Mouse (Mus musculus) hindbrain, embryonic 13.5 days (tissue): ENCODE measurements at regions not wholly inside any gene's neighbourhood (a gene's known extent, or its start where the extent isn't known, plus 50 kb on each side); places are given as distances from the start of the nearest gene placed in this dataset.

Experiments
- ATAC-seq: fragments of 200-750 bp; cut with Nextera tagmentation; 2 replicates; pipeline ENCODE4 v1.8.0; 2017; ENCODE audit warnings: moderate TSS enrichment; ENCODE audit not compliant: low FRiP score
- H3K27ac ChIP-seq: fragments of 300-500 bp; sonication (generic); 2 replicates; pipeline ENCODE4 v1.5.1; 2015; ENCODE audit warnings: inconsistent platforms, mild to moderate bottlenecking, moderate library complexity
- H3K27me3 ChIP-seq: fragments of 300-500 bp; sonication (generic); 2 replicates; pipeline ENCODE4 v1.6.1; 2015; ENCODE audit warnings: mild to moderate bottlenecking, inconsistent platforms
- H3K36me3 ChIP-seq: fragments of 300-500 bp; sonication (generic); 2 replicates; pipeline ENCODE4 v1.6.1; 2015; ENCODE audit warnings: mild to moderate bottlenecking, inconsistent platforms
- H3K4me1 ChIP-seq: fragments of 300-500 bp; sonication (generic); replicated peaks from 2 replicates; pipeline ENCODE4 v1.6.1; 2015; ENCODE audit warnings: inconsistent platforms
- H3K4me2 ChIP-seq: fragments of 300-500 bp; sonication (generic); 2 replicates; pipeline ENCODE4 v1.6.1; 2015; ENCODE audit warnings: inconsistent platforms, mild to moderate bottlenecking, moderate library complexity
- H3K4me3 ChIP-seq: fragments of 300-500 bp; sonication (generic); 2 replicates; pipeline ENCODE4 v1.5.1; 2015; ENCODE audit warnings: mild to moderate bottlenecking, inconsistent platforms
- H3K9ac ChIP-seq: fragments of 300-500 bp; sonication (generic); 2 replicates; pipeline ENCODE4 v1.6.1; 2015; ENCODE audit warnings: mild to moderate bottlenecking, inconsistent platforms
- H3K9me3 ChIP-seq: fragments of 300-500 bp; sonication (generic); 2 replicates; pipeline ENCODE4 v1.6.1; 2016; ENCODE audit warnings: inconsistent platforms
- WGBS: fragments of 180-500 bp; shearing (Covaris S2); methylation state at CpG from one replicate; pipeline ENCODE4 v1.1.7; 2015; 5-methylcytosine and 5-hydroxymethylcytosine counted together

GRCm38 (mm10) chr1:91611281-91611680 is 70.9 kb downstream of the Asb1 start:
- Histone ChIP-seq H3K9ac (no peak overlapping the region), H3K4me1 (peaks cover 6% of the 10 kb centered on the region), H3K4me3 (no peak overlapping the region), H3K9me3 (no peaks in the 10 kb centered on the region), H3K27me3 (no peaks in the 10 kb centered on the region), H3K4me2 (no peak overlapping the region), H3K27ac (no peak overlapping the region), H3K36me3 (no peaks in the 10 kb centered on the region)
- WGBS, result 73% methylated on average over 13 of the region's 13 CpGs
- ATAC-seq, result no peak

GRCm38 (mm10) chr1:91611694-91612093 is 71.3 kb downstream of the Asb1 start:
- H3K4me3 ChIP-seq, result no peak overlapping the region
- H3K4me2 ChIP-seq, result no peak overlapping the region
- peaks cover 10% of the 10 kb centered on the region for H3K4me1 ChIP-seq
- WGBS, result 71% methylated on average over 16 of the region's 16 CpGs
- H3K9ac ChIP-seq, result no peak overlapping the region
- H3K27me3 ChIP-seq, result no peaks in the 10 kb centered on the region
- H3K9me3 ChIP-seq, result no peaks in the 10 kb centered on the region
- H3K36me3 ChIP-seq, result no peaks in the 10 kb centered on the region
- ATAC-seq, result no peak
- H3K27ac ChIP-seq, result no peak overlapping the region

- no peak for ATAC-seq
- Histone ChIP-seq H3K4me3 (no peak overlapping the region), H3K9me3 (no peaks in the 10 kb centered on the region), H3K27ac (no peak overlapping the region), H3K9ac (no peak overlapping the region), H3K4me2 (no peak overlapping the region), H3K36me3 (no peaks in the 10 kb centered on the region), H3K4me1 (peaks cover 10% of the 10 kb centered on the region), H3K27me3 (no peaks in the 10 kb centered on the region)
- 76% methylated on average over 3 of the region's 3 CpGs for WGBS
Measured at GRCm38 (mm10) chr1:91612912-91613311, 72.6 kb downstream of the Asb1 start.

- Histone ChIP-seq H3K27ac (no peak overlapping the region), H3K9me3 (no peaks in the 10 kb centered on the region), H3K4me2 (no peak overlapping the region), H3K9ac (no peak overlapping the region), H3K36me3 (no peaks in the 10 kb centered on the region), H3K27me3 (no peaks in the 10 kb centered on the region), H3K4me1 (peaks cover 10% of the 10 kb centered on the region), H3K4me3 (no peak overlapping the region)
- WGBS, result 78% methylated on average over 5 of the region's 5 CpGs
- no peak for ATAC-seq
Measured at GRCm38 (mm10) chr1:91615396-91615795, 75.1 kb downstream of the Asb1 start.

- H3K9ac ChIP-seq, result no peak overlapping the region
- no peak overlapping the region for H3K27ac ChIP-seq
- WGBS, result 83% methylated on average over 14 of the region's 14 CpGs
- no peaks in the 10 kb centered on the region for H3K9me3 ChIP-seq
- no peak overlapping the region for H3K4me2 ChIP-seq
- H3K27me3 ChIP-seq, result no peaks in the 10 kb centered on the region
- no peak overlapping the region for H3K4me3 ChIP-seq
- no peaks in the 10 kb centered on the region for H3K36me3 ChIP-seq
- no peak for ATAC-seq
- peaks cover 10% of the 10 kb centered on the region for H3K4me1 ChIP-seq
Measured at GRCm38 (mm10) chr1:91618527-91619135, 78.3 kb downstream of the Asb1 start.

- no peak overlapping the region for H3K4me2 ChIP-seq
- H3K27ac ChIP-seq, result no peak overlapping the region
- H3K4me3 ChIP-seq, result no peak overlapping the region
- 82% methylated on average over 5 of the region's 5 CpGs for WGBS
- peaks cover 5% of the 10 kb centered on the region for H3K4me1 ChIP-seq
- H3K27me3 ChIP-seq, result no peaks in the 10 kb centered on the region
- ATAC-seq, result no peak
- no peaks in the 10 kb centered on the region for H3K9me3 ChIP-seq
- H3K9ac ChIP-seq, result no peak overlapping the region
- no peaks in the 10 kb centered on the region for H3K36me3 ChIP-seq
Measured at GRCm38 (mm10) chr1:91621141-91621540, 80.8 kb downstream of the Asb1 start.

GRCm38 (mm10) chr1:91622874-91623273 is 82.5 kb downstream of the Asb1 start:
- H3K4me2 ChIP-seq, result no peak overlapping the region
- H3K27me3 ChIP-seq, result no peaks in the 10 kb centered on the region
- no peak overlapping the region for H3K27ac ChIP-seq
- H3K4me3 ChIP-seq, result no peak overlapping the region
- ATAC-seq, result no peak
- H3K9me3 ChIP-seq, result no peaks in the 10 kb centered on the region
- WGBS, result 82% methylated on average over 5 of the region's 5 CpGs
- H3K9ac ChIP-seq, result no peak overlapping the region
- no peaks in the 10 kb centered on the region for H3K4me1 ChIP-seq
- H3K36me3 ChIP-seq, result no peaks in the 10 kb centered on the region

GRCm38 (mm10) chr1:91624028-91624427 is 83.7 kb downstream of the Asb1 start:
- Histone ChIP-seq H3K9ac (no peak overlapping the region), H3K27ac (no peak overlapping the region), H3K9me3 (no peaks in the 10 kb centered on the region), H3K27me3 (no peaks in the 10 kb centered on the region), H3K36me3 (no peaks in the 10 kb centered on the region), H3K4me1 (no peaks in the 10 kb centered on the region), H3K4me2 (no peak overlapping the region), H3K4me3 (no peak overlapping the region)
- 70% methylated on average over 8 of the region's 8 CpGs for WGBS
- no peak for ATAC-seq

- Histone ChIP-seq H3K4me2 (no peak overlapping the region), H3K4me1 (no peaks in the 10 kb centered on the region), H3K9ac (no peak overlapping the region), H3K9me3 (no peaks in the 10 kb centered on the region), H3K36me3 (no peaks in the 10 kb centered on the region), H3K4me3 (no peak overlapping the region), H3K27me3 (no peaks in the 10 kb centered on the region), H3K27ac (no peak overlapping the region)
- WGBS, result 77% methylated on average over 11 of the region's 11 CpGs
- ATAC-seq, result no peak
Measured at GRCm38 (mm10) chr1:91624531-91625300, 84.4 kb downstream of the Asb1 start.

- H3K4me1 ChIP-seq, result no peaks in the 10 kb centered on the region
- H3K9ac ChIP-seq, result no peak overlapping the region
- ATAC-seq, result no peak
- H3K27me3 ChIP-seq, result no peaks in the 10 kb centered on the region
- no peak overlapping the region for H3K27ac ChIP-seq
- 81% methylated on average over 11 of the region's 11 CpGs for WGBS
- H3K4me3 ChIP-seq, result no peak overlapping the region
- no peaks in the 10 kb centered on the region for H3K9me3 ChIP-seq
- no peak overlapping the region for H3K4me2 ChIP-seq
- no peaks in the 10 kb centered on the region for H3K36me3 ChIP-seq
Measured at GRCm38 (mm10) chr1:91626090-91626489, 85.7 kb downstream of the Asb1 start.

- H3K4me3 ChIP-seq, result no peak overlapping the region
- 78% methylated on average over 12 of the region's 12 CpGs for WGBS
- H3K4me1 ChIP-seq, result no peaks in the 10 kb centered on the region
- no peak overlapping the region for H3K9ac ChIP-seq
- no peak overlapping the region for H3K27ac ChIP-seq
- no peaks in the 10 kb centered on the region for H3K36me3 ChIP-seq
- H3K27me3 ChIP-seq, result no peaks in the 10 kb centered on the region; the same call in 1 of the 2 replicates
- no peaks in the 10 kb centered on the region for H3K9me3 ChIP-seq
- no peak overlapping the region for H3K4me2 ChIP-seq
- ATAC-seq, result no peak
Measured at GRCm38 (mm10) chr1:91630206-91630605, 89.9 kb downstream of the Asb1 start.

- no peak for ATAC-seq
- Histone ChIP-seq H3K36me3 (no peaks in the 10 kb centered on the region), H3K4me3 (no peak overlapping the region), H3K4me1 (no peaks in the 10 kb centered on the region), H3K27me3 (no peaks in the 10 kb centered on the region; the same call in 1 of the 2 replicates), H3K27ac (no peak overlapping the region), H3K4me2 (no peak overlapping the region), H3K9me3 (no peaks in the 10 kb centered on the region), H3K9ac (no peak overlapping the region)
- WGBS, result 90% methylated on average over 6 of the region's 6 CpGs
Measured at GRCm38 (mm10) chr1:91630871-91631410, 90.6 kb downstream of the Asb1 start.
